Mouse (Mus musculus) frontal cortex, adult (tissue): ENCODE measurements at regions not wholly inside any gene's neighbourhood (a gene's known extent, or its start where the extent isn't known, plus 50 kb on each side); places are given as distances from the start of the nearest gene placed in this dataset.

Experiments used
- ATAC-seq: cut with Nextera tagmentation; 2 replicates; pipeline ENCODE4 v1.9.2; 2017; ENCODE audit warnings: mild to moderate bottlenecking, moderate library complexity, mixed read lengths; ENCODE audit not compliant: low TSS enrichment

- ATAC-seq = no peak
Observed at GRCm38 (mm10) chr9:41834487-41835404, 289.4 kb downstream of the Sorl1 start.

GRCm38 (mm10) chr9:41833408-41833807 is 290.7 kb downstream of the Sorl1 start:
- no peak for ATAC-seq

DNA sequence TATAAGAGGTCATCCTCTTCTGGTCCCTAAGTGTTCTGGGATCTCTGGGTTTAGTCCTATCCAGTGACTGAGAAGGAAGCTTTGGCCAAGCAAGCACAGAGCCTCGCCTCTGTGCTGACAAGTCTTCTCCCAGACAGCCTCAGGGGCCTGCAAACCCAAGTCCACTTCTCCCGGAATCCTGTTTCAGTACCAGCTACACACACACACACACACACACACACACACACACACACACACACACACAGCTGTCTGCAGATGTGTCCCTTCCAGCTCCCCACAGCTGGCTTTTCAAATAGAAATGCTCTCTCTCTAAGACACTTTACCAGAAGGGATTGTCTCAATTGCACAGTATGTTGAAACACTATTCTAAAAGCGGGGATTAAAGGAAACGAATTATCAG is 296.7 kb downstream of the Sorl1 start:
- ATAC-seq = no peak

GRCm38 (mm10) chr9:41821401-41821800 is 302.7 kb downstream of the Sorl1 start:
- ATAC-seq = no peak

DNA sequence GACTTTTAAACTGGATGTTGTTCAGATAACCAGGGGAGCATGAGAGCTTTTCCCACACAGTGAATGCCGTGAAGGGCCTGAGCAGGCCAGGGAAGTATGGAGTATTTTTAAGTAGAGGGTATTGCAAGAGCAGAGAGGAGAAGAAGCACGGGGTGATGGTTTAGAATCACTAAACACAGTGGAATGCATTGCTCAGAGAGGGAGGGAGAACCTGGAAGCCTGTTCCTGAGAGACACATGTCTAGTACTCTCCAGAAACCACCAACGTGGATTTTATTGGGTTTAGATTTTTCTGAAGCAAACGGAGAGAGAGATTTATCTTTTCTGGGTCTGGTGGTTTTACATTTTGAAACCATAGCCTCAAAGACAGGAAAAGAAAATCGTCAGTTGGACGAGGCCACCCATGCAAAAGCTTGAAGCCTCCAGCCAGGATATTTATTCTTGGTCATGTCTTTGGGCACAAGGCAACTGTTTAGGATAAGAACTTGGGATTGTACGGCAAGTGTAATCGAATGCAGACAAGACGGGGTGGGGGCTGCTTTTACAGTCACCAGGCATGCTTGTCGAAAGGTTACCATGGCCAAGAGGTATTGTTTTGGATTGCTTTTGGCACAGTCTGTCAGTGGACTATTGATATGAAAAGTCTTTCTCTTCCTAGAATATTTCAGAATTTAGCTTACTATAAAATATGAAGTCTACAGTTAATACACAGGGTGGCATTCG is 306.2 kb downstream of the Sorl1 start:
- no peak for ATAC-seq

DNA sequence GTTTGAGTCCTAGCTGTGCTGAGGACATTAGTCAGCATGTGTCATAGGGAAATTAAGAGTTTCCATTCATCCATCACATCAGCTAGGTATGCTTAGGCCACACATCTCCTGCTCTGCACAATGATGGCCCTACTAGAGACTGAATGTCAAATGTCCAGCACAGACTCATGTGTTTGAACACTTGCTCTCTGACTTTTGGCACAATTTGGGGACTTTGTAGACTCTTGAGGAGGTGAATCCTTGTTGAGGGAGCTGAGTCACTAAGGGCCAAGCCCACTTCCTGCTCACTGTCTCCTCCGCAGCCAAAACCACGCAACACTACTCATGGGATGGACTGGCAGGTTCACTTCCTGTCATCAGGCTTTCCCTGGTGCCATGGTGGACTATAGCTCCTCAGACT is 308.2 kb downstream of the Sorl1 start:
- ATAC-seq = no peak

DNA sequence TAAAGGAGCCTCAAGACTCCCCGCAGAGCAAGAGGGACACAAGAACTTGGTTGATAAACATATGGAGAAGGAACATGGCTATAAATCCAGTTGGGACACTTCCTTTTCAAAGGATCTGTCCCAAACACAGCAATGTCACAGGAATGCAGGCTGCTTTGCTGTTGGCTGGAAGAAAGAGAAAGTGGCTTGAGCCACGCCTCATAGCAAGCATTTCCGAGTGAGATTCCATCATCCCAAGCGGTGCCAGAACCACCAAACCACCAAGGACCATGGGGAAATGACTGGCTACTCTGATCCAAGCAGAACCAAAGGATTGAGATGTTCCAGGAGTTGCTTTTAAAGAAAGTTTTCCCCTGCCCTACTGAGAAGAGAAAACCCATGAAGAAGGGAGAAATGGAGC is 314.8 kb downstream of the Sorl1 start:
- no peak for ATAC-seq

GRCm38 (mm10) chr9:41808791-41809190 is 315.3 kb downstream of the Sorl1 start:
- ATAC-seq = no peak

DNA sequence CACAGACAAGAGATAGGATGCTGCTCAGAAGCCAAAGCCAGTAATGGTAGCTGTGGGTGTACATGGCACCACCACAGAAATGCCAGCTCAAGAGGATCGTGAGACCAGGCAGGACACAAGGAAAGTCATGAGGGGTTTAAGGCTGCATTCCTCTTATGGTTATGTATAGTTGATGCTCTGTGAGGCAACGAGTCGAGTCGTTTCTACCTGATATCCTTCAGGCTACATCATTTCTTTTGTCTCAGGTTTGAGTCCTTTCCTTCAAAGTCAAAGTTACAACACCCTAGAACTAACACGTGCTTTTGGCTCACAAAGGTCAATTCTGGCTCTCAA is 317.8 kb downstream of the Sorl1 start:
- no peak for ATAC-seq

DNA sequence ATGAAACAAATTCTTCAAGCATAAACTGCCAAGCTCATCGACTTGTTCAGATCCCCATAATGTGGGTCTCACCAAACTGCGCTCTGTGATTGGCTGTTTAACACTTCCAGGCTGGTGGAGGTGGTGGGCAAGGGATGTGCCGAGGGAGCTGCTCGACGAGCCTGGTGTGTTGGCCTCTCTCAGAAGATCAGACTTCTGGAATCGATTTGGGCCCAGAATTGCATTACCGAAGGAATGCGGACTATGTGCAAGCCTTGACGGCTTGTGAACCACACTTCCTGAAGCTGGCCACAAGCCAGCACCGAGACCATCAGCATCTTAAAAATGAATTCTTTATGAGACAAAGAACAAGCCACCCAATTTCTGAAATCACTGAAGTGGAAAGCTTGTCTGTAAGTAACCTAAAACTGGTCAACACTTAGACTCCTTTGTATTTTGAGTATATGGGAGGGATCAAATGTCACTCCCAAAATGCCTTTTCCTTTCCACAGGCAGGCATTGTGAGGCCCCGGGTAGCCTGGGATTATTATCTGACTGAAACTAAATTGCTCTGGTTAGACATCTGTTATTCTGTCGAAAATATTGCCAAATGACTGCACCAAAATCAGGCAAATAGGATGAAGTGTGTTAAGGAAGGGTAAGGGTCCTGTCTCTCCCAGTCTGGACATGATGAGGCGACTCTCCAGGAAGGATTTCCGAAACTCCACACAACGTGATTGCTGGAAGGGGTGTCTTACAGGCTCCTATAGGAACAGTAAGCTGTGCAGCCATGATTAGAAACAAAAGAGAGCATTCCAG is 318.4 kb downstream of the Sorl1 start:
- ATAC-seq = no peak

- ATAC-seq = no peak
Observed at GRCm38 (mm10) chr9:41804711-41805331, 319.3 kb downstream of the Sorl1 start.

DNA sequence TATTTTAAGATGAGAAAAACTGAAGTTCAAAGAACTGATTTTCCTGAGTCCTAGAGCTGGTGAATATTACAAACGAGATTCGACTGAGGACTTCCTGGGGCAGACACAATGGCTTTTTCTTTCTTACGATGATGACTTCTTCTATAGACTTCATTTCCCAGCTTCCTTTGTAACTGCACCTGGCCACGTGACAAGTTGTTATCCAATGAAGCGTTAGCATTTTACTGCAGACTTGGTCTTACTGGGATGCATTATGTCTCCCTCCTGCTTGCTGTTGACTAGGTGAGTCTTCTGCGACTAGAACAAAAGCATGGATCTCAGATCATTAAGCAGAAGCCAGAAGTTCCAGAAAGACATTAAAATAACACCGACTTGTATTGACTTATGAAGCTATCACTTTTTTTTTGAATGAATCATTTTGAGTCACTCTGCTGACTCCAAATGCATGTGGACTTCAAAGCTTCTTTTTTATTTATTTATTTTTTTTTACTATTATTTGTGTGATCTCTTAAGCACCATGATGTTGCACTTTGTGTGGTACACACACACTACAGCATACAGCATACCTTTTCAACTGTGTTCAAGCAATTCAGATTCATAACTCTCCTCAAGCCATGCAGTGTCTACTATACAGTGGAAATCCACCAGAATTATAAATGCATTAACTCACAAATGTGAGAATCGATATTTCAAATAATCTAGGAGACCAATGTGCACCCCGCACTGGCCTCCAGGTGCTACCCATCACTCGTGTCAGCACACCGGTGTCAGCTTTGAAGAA is 320.2 kb downstream of the Sorl1 start:
- ATAC-seq = peak; percentile 93

GRCm38 (mm10) chr9:41801376-41801775 is 322.7 kb downstream of the Sorl1 start:
- ATAC-seq = no peak

DNA sequence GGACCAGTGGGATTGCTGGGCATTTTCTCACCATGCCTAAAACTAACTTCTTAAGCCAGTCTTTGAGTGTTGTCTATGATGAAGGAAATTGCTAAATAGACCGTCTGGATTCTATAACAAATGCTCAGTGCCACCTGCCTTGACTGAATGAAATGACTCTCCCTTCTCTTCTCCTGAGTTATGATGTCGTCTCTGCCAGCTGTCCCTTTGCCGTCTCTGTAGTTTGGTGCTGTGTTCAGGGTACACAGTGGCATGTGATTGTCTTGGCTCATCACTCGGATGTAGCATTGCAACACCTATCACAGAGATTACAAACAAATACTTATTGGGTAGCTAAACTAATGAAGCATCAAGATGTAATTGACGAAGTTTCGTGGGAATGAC is 331.3 kb downstream of the Sorl1 start:
- ATAC-seq = no peak

- no peak for ATAC-seq
Observed at GRCm38 (mm10) chr9:41792173-41792829, 331.8 kb downstream of the Sorl1 start.

DNA sequence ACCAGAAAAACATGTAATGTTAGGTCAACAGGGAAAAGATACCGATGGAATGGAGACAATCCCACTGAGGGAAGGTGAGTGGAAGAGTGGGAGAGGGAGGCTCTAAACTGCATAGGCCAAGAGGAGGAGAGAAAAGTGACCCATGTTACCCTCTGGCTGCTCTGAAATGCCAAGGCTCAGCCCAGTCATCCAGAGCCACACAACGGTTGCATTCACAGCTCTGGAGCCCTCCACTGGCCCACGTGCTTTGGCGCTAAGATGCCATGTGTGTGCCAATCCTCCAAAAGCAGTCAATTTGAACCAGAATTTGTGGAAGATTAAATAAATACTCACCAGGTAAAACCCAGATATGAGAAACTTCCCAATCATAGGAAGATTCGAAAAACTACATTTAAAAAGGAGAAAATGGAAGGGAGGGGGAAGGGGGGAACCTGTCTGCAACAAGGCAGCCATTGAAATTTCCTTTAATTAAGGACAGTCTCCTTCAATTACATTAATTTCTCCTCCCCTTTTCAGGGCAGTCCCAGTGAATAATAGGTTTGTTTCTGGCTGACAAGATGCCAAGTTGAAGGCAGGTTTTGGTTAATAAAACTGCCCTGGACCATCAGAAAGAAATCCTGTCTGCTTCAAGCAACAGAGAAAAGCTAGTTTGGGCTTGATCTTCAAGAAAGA is 332.5 kb downstream of the Sorl1 start:
- peak; percentile 67; the same call in 1 of the 2 replicates for ATAC-seq

GRCm38 (mm10) chr9:41785131-41785530 is 339.0 kb downstream of the Sorl1 start:
- ATAC-seq = no peak

DNA sequence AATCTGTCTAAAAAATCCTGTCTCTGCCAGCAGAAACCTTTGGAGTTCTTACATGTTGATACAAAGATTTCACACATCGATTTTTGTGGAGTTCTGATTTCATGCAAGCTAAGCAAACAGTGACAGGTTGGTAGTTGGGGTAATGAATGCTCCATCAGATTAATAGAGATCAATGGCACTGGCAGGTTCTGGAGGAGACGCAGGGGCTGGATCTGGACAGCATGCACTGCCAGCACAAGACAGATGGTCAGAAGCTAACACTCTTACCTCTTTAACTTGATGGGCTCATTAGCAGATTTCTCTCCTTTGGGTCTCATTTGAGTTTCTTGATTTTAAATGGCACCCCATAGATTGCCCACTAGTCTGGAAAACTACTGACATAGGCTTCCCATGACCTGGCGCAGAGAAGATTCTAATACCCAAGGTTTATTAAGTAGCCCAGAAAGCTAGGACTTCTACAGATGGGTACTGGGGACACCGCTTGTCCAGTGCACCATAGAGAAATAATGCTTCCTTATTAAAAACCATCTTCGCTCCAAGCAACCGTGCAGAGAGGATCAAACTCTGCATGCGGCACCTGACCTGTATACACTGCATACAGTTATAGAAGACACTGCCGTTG is 351.7 kb downstream of the Sorl1 start:
- no peak for ATAC-seq

DNA sequence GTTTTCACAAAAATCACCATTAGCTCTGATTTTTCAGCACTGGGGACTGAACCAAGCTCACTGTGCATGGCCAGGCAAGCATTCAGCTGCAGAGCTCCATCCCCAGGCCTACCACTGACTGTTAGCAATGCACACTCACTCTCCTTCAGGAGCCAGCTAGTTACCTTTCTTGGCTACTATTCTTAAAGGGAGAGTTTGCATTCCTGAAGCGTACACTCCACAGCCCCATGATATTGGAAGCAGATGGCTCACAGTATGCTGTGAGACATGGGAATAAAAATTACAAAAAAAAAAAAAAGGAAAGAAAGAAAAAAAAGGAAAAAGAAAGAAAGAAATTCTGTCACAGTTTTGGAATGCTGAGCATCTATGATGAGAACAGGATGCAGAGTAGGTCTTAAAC is 352.8 kb downstream of the Sorl1 start:
- ATAC-seq = no peak

GRCm38 (mm10) chr9:41768316-41768715 is 355.8 kb downstream of the Sorl1 start:
- no peak for ATAC-seq
